Comparison of ENCODE assay signal across 8 mouse cellular contexts in the genomic region with DNA sequence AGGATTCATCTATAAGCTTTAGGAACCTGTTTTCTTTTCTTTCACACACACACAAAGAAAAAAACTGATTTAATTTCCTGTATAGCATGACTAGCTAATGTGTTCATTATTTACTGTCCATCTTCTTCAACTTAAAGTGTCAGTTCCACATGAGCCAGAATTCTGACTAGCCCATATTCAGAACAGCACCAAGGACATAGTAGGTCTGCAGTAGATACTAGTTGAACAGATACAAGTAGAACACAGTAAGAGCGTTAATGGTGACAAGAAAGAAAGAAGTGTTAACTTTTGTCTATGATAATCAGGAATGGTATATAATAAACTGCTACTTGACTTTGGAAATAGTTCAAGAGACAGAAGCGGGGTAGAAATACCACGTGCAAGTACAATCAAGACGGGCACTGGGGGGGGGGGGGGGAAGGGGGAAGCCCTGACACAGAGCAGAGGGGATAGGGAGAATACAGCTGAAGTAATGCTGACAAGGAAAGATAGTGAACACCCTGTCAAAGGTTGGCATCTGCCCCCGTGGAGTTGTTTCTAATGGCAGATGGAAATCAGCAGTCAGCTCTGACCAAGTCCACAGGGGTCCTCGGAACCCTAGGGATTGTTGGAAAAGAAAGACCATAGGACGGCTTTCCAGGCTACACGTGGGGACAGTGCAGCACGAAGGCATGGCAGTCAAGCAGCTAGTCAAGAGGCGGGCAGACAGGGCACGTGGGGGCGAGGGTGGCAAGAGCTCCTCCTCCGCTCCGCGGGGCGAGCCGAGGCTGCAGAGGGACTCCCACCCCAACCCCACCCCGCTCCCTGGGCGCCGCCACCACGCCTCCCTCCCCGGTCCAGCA. TPM values are rescaled to one million over a fixed set of nuclear protein-coding genes. Genes with fewer than 3 reads are reported as not detected.
DNase-seq lines count a peak whose midpoint lies in the region; ATAC-seq and TF ChIP-seq lines count a peak whose summit lies in the region.

No protein-coding gene starts in this region.

- no peaks in the 10 kb centered on the region for H3K4me1 ChIP-seq in ES-E14 (ENCODE audit: control insufficient read depth in 2 of 2, insufficient read depth in 2 of 2, low read length in 2 of 2, poor library complexity in 1 of 2)

- in situ Hi-C loops in ES-E14 (cut with MboI; ENCODE audit: low sequenced_read_pairs in 2 of 2, unreplicated experiment in 2 of 2): no loop called here

- no peak overlapping the region for H3K27ac ChIP-seq in ES-E14 (ENCODE audit: insufficient read depth, low read depth, low read length, poor library complexity, severe bottlenecking)

- DNase-seq in heart, adult 11 months: peak; percentile 12
- DNase-seq in heart, adult 8-10 months (ENCODE audit: low spot score): no peak
- no peak for DNase-seq in ES-E14 (ENCODE audit: low read depth, low spot score)
- DNase-seq in left cerebral cortex, adult 8-10 months (ENCODE audit: low spot score in 2 of 2): no peak
- DNase-seq in right cerebral cortex, postnatal 4 days: no peak
- no peak for DNase-seq in adrenal gland, postnatal 25 days

- H3K9me3 ChIP-seq in ES-E14 (ENCODE audit: control insufficient read depth, insufficient read depth, low read depth, low read length): no peaks in the 10 kb centered on the region

- H3K9ac ChIP-seq in ES-E14 (ENCODE audit: insufficient read depth, low read depth, low read length, poor library complexity, severe bottlenecking): 0 out of 2 replicates have a peak overlapping the region, but pooled peaks have one; percentile 10

- H3K4me3 ChIP-seq in ES-E14 (ENCODE audit: insufficient read depth in 1 of 2, low read depth in 1 of 2, low read length in 2 of 2, poor library complexity in 1 of 2, severe bottlenecking in 1 of 2): peak overlapping the region; percentile 75 to 91

- no peaks in the 10 kb centered on the region for H3K36me3 ChIP-seq in ES-E14 (ENCODE audit: control insufficient read depth, insufficient read depth, low read length, poor library complexity, severe bottlenecking)

- ATAC-seq in hematopoietic stem cell, adult 5-6 weeks (replicated peaks in 1 of 2; ENCODE audit: insufficient read depth in 1 of 2, low FRiP score in 2 of 2, low TSS enrichment in 1 of 2, low read depth in 1 of 2, poor library complexity in 2 of 2, severe bottlenecking in 2 of 2): peak; percentile 69 to 71
- peak; percentile 69 for ATAC-seq in megakaryocyte progenitor cell, adult 5-6 weeks (replicated peaks; ENCODE audit: poor library complexity)

TF ChIP-seq in ES-E14, 5 proteins besides CTCF, POLR2A, EP300 and RAD21:
- TF ChIP-seq CHD2 (IDR thresholded peaks at IDR 0.05; ENCODE audit: low read depth, low read length): no peak

RNA-seq across cellular contexts. Expression of a gene that starts 0.6 kb away (rescaled TPM):
- total RNA-seq in heart, adult 8-10 months (2022): 1 to 10 TPM; 1.7 to 2.5 (median 2.1) TPM
- total RNA-seq in ES-E14 (2012; rRNA removed): 4.1 and 6.6 TPM in 2 replicates
- total RNA-seq in hematopoietic stem cell, adult 5-6 weeks (2017): 15.3 and 15.9 TPM in 2 replicates
- 12.9 and 17.2 TPM in 2 replicates for total RNA-seq in megakaryocyte progenitor cell, adult 5-6 weeks (2015)
- 14.1 and 15.5 TPM in 2 replicates for total RNA-seq in megakaryocyte progenitor cell, adult 5-6 weeks (2017)
- 1 to 10 TPM; 2.4 to 5.7 (median 4.2) TPM for total RNA-seq in left cerebral cortex, adult 8-10 months (2022)
- 5.0 and 6.0 TPM in 2 replicates for total RNA-seq in adrenal gland, postnatal 25 days (2021)

RNA-seq across cellular contexts. Expression of a gene that starts 0.7 kb away (rescaled TPM):
- 1 to 10 TPM; 4.6 to 7.5 (median 5.3) TPM for total RNA-seq in heart, adult 8-10 months (2022)
- 2.3 and 2.4 TPM in 2 replicates for total RNA-seq in ES-E14 (2012; rRNA removed)
- total RNA-seq in hematopoietic stem cell, adult 5-6 weeks (2017): 23.5 and 29.9 TPM in 2 replicates
- 11.8 and 14.3 TPM in 2 replicates for total RNA-seq in megakaryocyte progenitor cell, adult 5-6 weeks (2015)
- total RNA-seq in megakaryocyte progenitor cell, adult 5-6 weeks (2017): 28.7 and 31.9 TPM in 2 replicates
- 1 to 10 TPM; 2.2 to 2.8 (median 2.5) TPM for total RNA-seq in left cerebral cortex, adult 8-10 months (2022)
- 14.4 and 18.5 TPM in 2 replicates for total RNA-seq in adrenal gland, postnatal 25 days (2021)

RNA-seq across cellular contexts. Expression of a gene that starts 46.9 kb away (rescaled TPM):
- total RNA-seq in heart, adult 8-10 months (2022): 10 to 100 TPM; 12.5 to 19.9 (median 13.7) TPM
- total RNA-seq in ES-E14 (2012; rRNA removed): 29.7 and 45.6 TPM in 2 replicates
- 34.8 and 55.3 TPM in 2 replicates for total RNA-seq in hematopoietic stem cell, adult 5-6 weeks (2017)
- 43.9 and 50.1 TPM in 2 replicates for total RNA-seq in megakaryocyte progenitor cell, adult 5-6 weeks (2015)
- total RNA-seq in megakaryocyte progenitor cell, adult 5-6 weeks (2017): 27.2 and 28.1 TPM in 2 replicates
- total RNA-seq in left cerebral cortex, adult 8-10 months (2022): 10 to 100 TPM; 36.8 to 44.6 (median 42.0) TPM
- 91.6 and 105 TPM in 2 replicates for total RNA-seq in adrenal gland, postnatal 25 days (2021)
